8 mouse cellular contexts compared by ENCODE assay signal in the genomic region with DNA sequence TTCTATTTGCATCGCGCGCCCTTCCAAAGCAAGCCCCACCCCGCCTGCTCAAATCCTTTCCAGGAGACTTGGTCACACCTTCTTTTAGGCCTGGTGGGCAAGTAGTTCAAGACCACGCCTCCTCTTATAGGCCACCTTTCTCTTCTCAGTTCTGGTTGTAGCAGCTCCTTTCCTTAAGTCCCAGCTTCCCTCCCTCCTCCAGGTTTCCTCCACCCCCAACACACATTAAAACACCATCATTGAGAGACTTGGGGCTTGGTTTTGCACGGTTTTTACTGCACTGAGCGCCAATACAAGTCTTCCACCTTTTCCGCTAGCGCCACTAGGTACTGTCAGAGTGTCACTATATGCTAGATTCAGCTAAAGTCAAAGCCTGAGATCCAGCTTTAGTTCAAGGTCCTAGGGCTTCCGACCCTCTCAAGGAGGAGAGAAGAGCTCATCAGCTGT. TPM values are rescaled to one million over a fixed set of nuclear protein-coding genes. Genes with fewer than 3 reads are reported as not detected.
DNase-seq lines count a peak whose midpoint lies in the region; ATAC-seq and TF ChIP-seq lines count a peak whose summit lies in the region.

No protein-coding gene starts in this region.

- no peak for TF ChIP-seq CTCF in gastrocnemius, adult 2 months (IDR thresholded peaks at IDR 0.05)
- TF ChIP-seq CTCF in testis, adult 2 months (IDR thresholded peaks at IDR 0.05; ENCODE audit: control insufficient read depth, insufficient read depth, insufficient replicate concordance, low read depth, low read length) = no peak
- TF ChIP-seq CTCF in stomach, postnatal 0 days (IDR thresholded peaks at IDR 0.05; ENCODE audit: low read depth) = no peak

- no peak for DNase-seq in gastrocnemius, adult 2 months
- no peak for DNase-seq in gastrocnemius, postnatal 14 days
- no peak for DNase-seq in testis, postnatal 10 days (ENCODE audit: low spot score)
- no peak for DNase-seq in limb, embryonic 14.5 days (ENCODE audit: low spot score)
- no peak for DNase-seq in stomach, postnatal 0 days (ENCODE audit: low spot score)
- no peak for DNase-seq in adrenal gland, postnatal 10 days
- DNase-seq in gastrocnemius, adult 18-20 months (ENCODE audit: low spot score) = no peak

- peaks cover 39% of the 10 kb centered on the region for H3K4me1 ChIP-seq in testis, adult 2 months (ENCODE audit: control insufficient read depth, insufficient read depth, low read length)
- H3K4me1 ChIP-seq in limb, embryonic 14.5 days (ENCODE audit: control insufficient read depth, insufficient read depth, low read length) = peaks cover 27% of the 10 kb centered on the region
- H3K4me1 ChIP-seq in stomach, postnatal 0 days (replicated peaks; ENCODE audit: control insufficient read depth, insufficient read depth) = peaks cover 3% of the 10 kb centered on the region; the same call in 1 of the 2 replicates

- H3K9ac ChIP-seq in limb, embryonic 14.5 days (ENCODE audit: low read depth, low read length, severe bottlenecking) = peak overlapping the region; percentile 21; the same call in 1 of the 2 replicates
- H3K9ac ChIP-seq in stomach, postnatal 0 days (ENCODE audit: low read length) = no peak overlapping the region; the same call in 1 of the 2 replicates

- no peak for ATAC-seq in limb, embryonic 14.5 days (ENCODE audit: low FRiP score, low read depth)
- no peak for ATAC-seq in stomach, postnatal 0 days (ENCODE audit: low FRiP score, low TSS enrichment)

- no peaks in the 10 kb centered on the region for H3K27me3 ChIP-seq in testis, adult 2 months (ENCODE audit: control insufficient read depth, insufficient read depth, low read length)
- H3K27me3 ChIP-seq in limb, embryonic 14.5 days (ENCODE audit: control insufficient read depth, insufficient read depth, low read length) = peaks cover 12% of the 10 kb centered on the region; the same call in 1 of the 2 replicates
- no peaks in the 10 kb centered on the region for H3K27me3 ChIP-seq in stomach, postnatal 0 days (ENCODE audit: control insufficient read depth, insufficient read depth, low read length)

- H3K27ac ChIP-seq in gastrocnemius, adult 2 months = peak overlapping the region; percentile 94
- no peak overlapping the region; the same call in 1 of the 2 replicates for H3K27ac ChIP-seq in testis, adult 2 months (ENCODE audit: control insufficient read depth, insufficient read depth, low read depth, low read length)
- no peak overlapping the region for H3K27ac ChIP-seq in limb, embryonic 14.5 days (replicated peaks; ENCODE audit: low read depth, low read length)
- H3K27ac ChIP-seq in stomach, postnatal 0 days (replicated peaks) = no peak overlapping the region

- H3K4me3 ChIP-seq in gastrocnemius, adult 2 months = peak overlapping the region; percentile 86
- peak overlapping the region; percentile 67 for H3K4me3 ChIP-seq in testis, adult 2 months (ENCODE audit: control insufficient read depth, low read depth, low read length)
- H3K4me3 ChIP-seq in limb, embryonic 14.5 days (replicated peaks; ENCODE audit: low read length) = peak overlapping the region; percentile 76
- peak overlapping the region; percentile 59 for H3K4me3 ChIP-seq in stomach, postnatal 0 days (ENCODE audit: low read depth, low read length)

- peak overlapping the region; percentile 81 for H3K4me2 ChIP-seq in limb, embryonic 14.5 days (replicated peaks; ENCODE audit: low read depth, low read length, severe bottlenecking)
- peak overlapping the region; percentile 97 for H3K4me2 ChIP-seq in stomach, postnatal 0 days (replicated peaks; ENCODE audit: low read depth)

- no peak for TF ChIP-seq POLR2A in testis, adult 2 months (IDR thresholded peaks at IDR 0.05; ENCODE audit: control insufficient read depth, low read depth, low read length)
- TF ChIP-seq POLR2A in limb, embryonic 14.5 days (IDR thresholded peaks at IDR 0.05; ENCODE audit: borderline replicate concordance, extremely low read depth, insufficient read depth, insufficient read length) = no peak

- intact Hi-C loops in gastrocnemius, adult 2 months (cut with DNase I) = no loop called here
- intact Hi-C loops in gastrocnemius, postnatal 14 days (cut with DNase I; ENCODE audit: low total_unique reads) = no loop called here

- no peaks in the 10 kb centered on the region for H3K36me3 ChIP-seq in testis, adult 2 months (ENCODE audit: control insufficient read depth, insufficient read depth, low read length)
- no peaks in the 10 kb centered on the region for H3K36me3 ChIP-seq in limb, embryonic 14.5 days (ENCODE audit: control insufficient read depth, insufficient read depth, low read length)
- H3K36me3 ChIP-seq in stomach, postnatal 0 days (ENCODE audit: control insufficient read depth, insufficient read depth, low read length) = no peaks in the 10 kb centered on the region

- TF ChIP-seq EP300 in stomach, postnatal 0 days (optimal IDR thresholded peaks at IDR 0.05) = no peak

- 12% methylated on average over 10 of the region's 10 CpGs for WGBS in limb, embryonic 14.5 days
- WGBS in stomach, postnatal 0 days = 24% methylated on average over 10 of the region's 10 CpGs

- no peaks in the 10 kb centered on the region for H3K9me3 ChIP-seq in limb, embryonic 14.5 days (ENCODE audit: control insufficient read depth, low read length)
- no peaks in the 10 kb centered on the region for H3K9me3 ChIP-seq in stomach, postnatal 0 days (ENCODE audit: control insufficient read depth, low read length)

RNA-seq across cellular contexts. Expression of a gene that starts 7.1 kb away (rescaled TPM):
- 10 to 100 TPM; 23.9 to 24.5 TPM for total RNA-seq in gastrocnemius, adult 2 months (2021)
- 10 to 100 TPM; 30.3 to 31.4 TPM for total RNA-seq in gastrocnemius, postnatal 14 days (2021)
- 8.0 and 8.6 TPM in 2 replicates for polyA plus RNA-seq in testis, adult 2 months (2012; rRNA removed)
- 23.7 and 27.5 TPM in 2 replicates for polyA plus RNA-seq in limb, embryonic 14.5 days (2012; rRNA removed)
- 31.4 and 36.4 TPM in 2 replicates for polyA plus RNA-seq in limb, embryonic 14.5 days (2014; fragmentation: Nextera tagmentation; extraction: Ambion mirVana)
- 12.9 and 13.1 TPM in 2 replicates for polyA plus RNA-seq in stomach, postnatal 0 days (2015; fragmentation: Nextera tagmentation; extraction: Ambion mirVana)
- total RNA-seq in adrenal gland, postnatal 10 days (2021) = 10 to 100 TPM; 49.0 to 53.4 TPM
- total RNA-seq in gastrocnemius, adult 18-20 months (2021) = 10 to 100 TPM; 19.6 to 22.0 TPM

RNA-seq across cellular contexts. Expression of a gene that starts 22.5 kb away (rescaled TPM):
- total RNA-seq in gastrocnemius, adult 2 months (2021) = 1 to 10 TPM; 6.5 to 7.4 TPM
- total RNA-seq in gastrocnemius, postnatal 14 days (2021) = 10 to 100 TPM; 12.8 to 15.2 TPM
- 2.0 and 2.4 TPM in 2 replicates for polyA plus RNA-seq in testis, adult 2 months (2012; rRNA removed)
- 17.0 and 23.7 TPM in 2 replicates for polyA plus RNA-seq in limb, embryonic 14.5 days (2012; rRNA removed)
- polyA plus RNA-seq in limb, embryonic 14.5 days (2014; fragmentation: Nextera tagmentation; extraction: Ambion mirVana) = 18.7 and 18.9 TPM in 2 replicates
- polyA plus RNA-seq in stomach, postnatal 0 days (2015; fragmentation: Nextera tagmentation; extraction: Ambion mirVana) = 14.9 and 17.8 TPM in 2 replicates
- total RNA-seq in adrenal gland, postnatal 10 days (2021) = 10 to 100 TPM; 29.1 to 33.0 TPM
- total RNA-seq in gastrocnemius, adult 18-20 months (2021) = 1 to 10 TPM; 2.6 to 4.1 TPM

RNA-seq across cellular contexts. Expression of a gene that starts 25.1 kb away (rescaled TPM):
- 10 to 100 TPM; 34.9 to 36.0 TPM for total RNA-seq in gastrocnemius, adult 2 months (2021)
- total RNA-seq in gastrocnemius, postnatal 14 days (2021) = 10 to 100 TPM; 19.0 to 20.7 TPM
- 35.3 and 42.5 TPM in 2 replicates for polyA plus RNA-seq in testis, adult 2 months (2012; rRNA removed)
- 29.5 and 32.7 TPM in 2 replicates for polyA plus RNA-seq in limb, embryonic 14.5 days (2012; rRNA removed)
- 22.3 and 27.3 TPM in 2 replicates for polyA plus RNA-seq in limb, embryonic 14.5 days (2014; fragmentation: Nextera tagmentation; extraction: Ambion mirVana)
- 9.1 and 9.5 TPM in 2 replicates for polyA plus RNA-seq in stomach, postnatal 0 days (2015; fragmentation: Nextera tagmentation; extraction: Ambion mirVana)
- total RNA-seq in adrenal gland, postnatal 10 days (2021) = 10 to 100 TPM; 32.4 to 38.9 TPM
- 10 to 100 TPM; 29.3 to 33.0 TPM for total RNA-seq in gastrocnemius, adult 18-20 months (2021)

RNA-seq across cellular contexts. Expression of a gene that starts 25.3 kb away (rescaled TPM):
- 10 to 100 TPM; 62.4 to 86.0 TPM for total RNA-seq in gastrocnemius, adult 2 months (2021)
- 10 to 100 TPM; 79.5 to 87.9 TPM for total RNA-seq in gastrocnemius, postnatal 14 days (2021)
- 325 and 343 TPM in 2 replicates for polyA plus RNA-seq in testis, adult 2 months (2012; rRNA removed)
- polyA plus RNA-seq in limb, embryonic 14.5 days (2012; rRNA removed) = 127 and 131 TPM in 2 replicates
- 161 and 171 TPM in 2 replicates for polyA plus RNA-seq in limb, embryonic 14.5 days (2014; fragmentation: Nextera tagmentation; extraction: Ambion mirVana)
- polyA plus RNA-seq in stomach, postnatal 0 days (2015; fragmentation: Nextera tagmentation; extraction: Ambion mirVana) = 153 and 170 TPM in 2 replicates
- 100 to 1,000 TPM; 124 to 138 TPM for total RNA-seq in adrenal gland, postnatal 10 days (2021)
- total RNA-seq in gastrocnemius, adult 18-20 months (2021) = 10 to 100 TPM; 70.5 to 72.1 TPM

RNA-seq across cellular contexts. Expression of a gene that starts 51.4 kb away (rescaled TPM):
- 1 to 10 TPM; 6.8 to 9.4 TPM for total RNA-seq in gastrocnemius, adult 2 months (2021)
- total RNA-seq in gastrocnemius, postnatal 14 days (2021) = 10 to 100 TPM; 25.5 to 28.7 TPM
- 49.4 and 52.5 TPM in 2 replicates for polyA plus RNA-seq in testis, adult 2 months (2012; rRNA removed)
- 425 and 497 TPM in 2 replicates for polyA plus RNA-seq in limb, embryonic 14.5 days (2012; rRNA removed)
- 97.8 and 113 TPM in 2 replicates for polyA plus RNA-seq in limb, embryonic 14.5 days (2014; fragmentation: Nextera tagmentation; extraction: Ambion mirVana)
- polyA plus RNA-seq in stomach, postnatal 0 days (2015; fragmentation: Nextera tagmentation; extraction: Ambion mirVana) = 18.4 and 18.9 TPM in 2 replicates
- 100 to 1,000 TPM in 1 of 2 experiments, 10 to 100 TPM in 1; 93.8 to 128 TPM for total RNA-seq in adrenal gland, postnatal 10 days (2021)
- total RNA-seq in gastrocnemius, adult 18-20 months (2021) = 1 to 10 TPM; 5.7 to 7.9 TPM
